Mouse (Mus musculus): ENCODE results near the gene Adamtsl1. TPM values are rescaled to one million over a fixed set of nuclear protein-coding genes. Genes with fewer than 3 reads are reported as not detected.

Gene Adamtsl1
- total RNA-seq, 2 experiments from 2014 or later, result 12.0 to 14.3 TPM

DNA sequence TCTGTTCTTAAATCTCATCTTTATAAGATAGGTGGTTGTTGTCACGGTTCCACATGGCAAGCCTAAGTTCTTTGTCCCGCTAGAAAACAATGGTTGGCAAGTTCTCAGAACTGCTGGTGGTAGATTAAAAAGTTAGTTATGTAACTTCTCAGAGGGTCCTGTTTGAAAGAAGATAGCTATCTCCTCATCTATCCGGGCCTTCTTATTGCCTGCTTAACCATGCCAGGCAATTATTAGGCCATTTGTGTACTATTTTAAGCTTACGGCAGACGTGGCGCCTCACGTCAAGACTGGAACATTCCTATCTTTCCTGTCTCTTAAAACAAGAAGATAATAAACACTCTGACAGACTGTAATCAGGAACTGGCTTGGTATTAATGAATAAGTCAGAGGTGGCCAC is 115.4 kb downstream of the Adamtsl1 start:
- intact Hi-C loops (cut with DNase I; ENCODE audit: low total_unique reads), result no loop called here

DNA sequence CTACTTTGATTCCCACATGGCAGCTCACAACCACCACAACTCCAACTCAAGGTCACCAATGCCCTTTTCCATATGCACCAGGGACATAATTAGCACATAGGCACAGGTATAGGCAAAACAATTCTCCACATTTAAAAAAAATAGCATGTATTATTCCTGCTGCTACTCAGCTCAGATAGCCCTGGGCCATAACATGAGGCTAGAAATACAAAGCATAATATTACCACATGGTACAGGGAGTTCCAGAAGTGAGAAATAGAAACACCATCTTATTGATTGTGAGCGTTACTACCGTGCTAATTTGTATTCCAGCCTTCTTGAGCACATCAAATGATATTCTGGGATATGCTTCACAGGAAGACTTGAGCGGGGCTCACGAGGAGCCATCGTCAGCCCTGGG is 155.3 kb downstream of the Adamtsl1 start:
- intact Hi-C loops (cut with DNase I; ENCODE audit: low total_unique reads), result no loop called here
- no peak for DNase-seq

More for the DNA sequence above, 115.4 kb downstream of the Adamtsl1 start:
- DNase-seq, result no peak

DNA sequence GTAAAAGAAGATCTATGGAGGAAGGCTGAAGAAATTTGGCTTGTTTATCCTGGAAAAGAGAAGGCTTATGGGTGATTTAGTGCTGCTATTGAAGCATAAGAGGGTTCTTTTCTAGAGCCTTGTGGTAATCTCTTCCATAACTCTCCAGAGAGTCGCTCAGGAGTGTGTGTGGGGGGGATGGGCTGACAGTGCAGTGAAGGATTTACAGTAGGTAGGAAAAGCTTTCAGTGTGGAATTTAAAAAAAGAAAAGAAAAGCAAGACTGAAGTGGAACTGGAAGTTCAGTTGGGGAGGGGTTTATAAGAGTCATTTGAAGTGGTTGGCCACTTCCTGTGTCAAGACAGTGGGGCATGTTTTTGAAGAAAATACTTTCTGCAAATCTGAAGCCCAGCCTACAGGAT is 155.8 kb downstream of the Adamtsl1 start:
- DNase-seq, result no peak
- intact Hi-C loops (cut with DNase I; ENCODE audit: low total_unique reads), result no loop called here

DNA sequence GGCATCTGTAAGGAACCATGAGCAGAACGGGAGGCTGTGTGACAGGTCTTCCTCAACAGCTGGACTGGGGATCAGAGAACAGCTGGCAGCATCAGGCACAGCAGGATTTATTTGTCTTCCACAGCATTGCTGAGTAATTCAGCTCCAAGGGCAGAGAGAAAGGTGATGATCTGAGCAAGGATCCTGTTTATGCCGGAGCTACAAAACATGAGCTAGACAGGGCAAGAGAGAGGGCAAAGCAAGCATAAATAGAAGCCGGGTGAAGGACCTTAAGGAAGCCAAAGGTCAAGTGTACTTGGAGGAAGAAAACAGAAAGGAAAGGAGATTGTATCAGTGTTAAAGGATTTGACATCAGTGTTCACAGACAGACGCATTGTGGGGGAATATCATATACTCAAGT is 158.3 kb downstream of the Adamtsl1 start:
- no peak for DNase-seq
- intact Hi-C loops (cut with DNase I; ENCODE audit: low total_unique reads), result no loop called here

DNA sequence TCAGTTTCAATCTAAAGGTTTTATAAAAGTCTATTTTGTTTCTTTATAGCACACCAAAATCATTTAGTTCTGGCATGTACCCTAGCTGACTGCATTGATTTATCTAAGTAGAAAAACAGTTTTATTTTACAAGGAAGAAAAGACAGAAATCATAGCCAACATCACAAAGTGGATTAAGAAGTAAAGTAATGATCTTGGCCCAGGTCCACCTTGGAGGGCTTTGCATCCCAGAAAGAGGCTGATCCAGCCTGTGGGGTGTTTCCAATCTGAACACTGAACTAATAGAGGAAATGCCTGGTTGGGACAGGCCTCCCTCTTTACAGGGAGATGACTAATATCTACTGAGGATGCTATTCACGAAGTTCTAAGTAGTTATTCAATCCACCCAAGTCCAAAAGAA is 163.6 kb downstream of the Adamtsl1 start:
- intact Hi-C loops (cut with DNase I; ENCODE audit: low total_unique reads), result no loop called here
- DNase-seq, result peak; percentile 11

DNA sequence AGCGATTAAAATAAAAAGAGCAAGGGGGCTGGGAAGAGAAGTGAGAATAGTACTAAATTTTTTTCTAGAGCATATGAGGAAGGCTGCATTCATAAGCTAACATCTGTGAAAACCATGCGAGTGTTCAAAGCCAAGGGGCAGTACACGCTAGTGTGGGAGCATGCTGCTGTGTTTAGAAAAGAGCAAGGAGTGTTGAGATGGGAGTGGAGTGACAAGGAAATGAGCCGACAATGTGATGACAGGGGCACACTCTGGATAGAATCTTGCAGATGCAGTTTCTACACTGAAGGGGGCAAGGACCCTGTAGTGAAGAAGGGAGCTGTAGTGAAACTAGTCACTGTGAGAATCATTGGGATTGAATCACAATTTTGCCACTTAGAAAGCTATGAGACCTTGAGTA is 172.2 kb downstream of the Adamtsl1 start:
- no peak for DNase-seq

DNA sequence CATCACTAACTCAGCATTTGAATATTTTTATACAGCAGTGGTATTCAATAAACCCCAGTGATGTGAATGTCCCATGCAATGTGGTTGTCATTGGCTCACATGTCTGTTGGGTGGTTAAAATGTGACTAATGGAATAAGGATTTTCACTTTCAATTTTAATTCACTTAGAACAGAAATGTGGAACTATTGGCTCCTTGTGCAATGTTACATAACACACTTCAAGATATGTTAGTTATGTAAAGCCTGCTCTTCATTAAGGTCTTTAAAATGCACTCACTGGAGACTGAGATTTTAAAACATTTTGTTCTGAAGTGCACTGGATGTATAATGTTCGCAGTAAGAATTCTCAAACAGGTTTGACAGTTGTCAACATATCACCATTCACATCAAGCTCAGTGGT is 181.3 kb downstream of the Adamtsl1 start:
- intact Hi-C loops (cut with DNase I; ENCODE audit: low total_unique reads), result no loop called here
- no peak for DNase-seq

More for the DNA sequence above, 172.2 kb downstream of the Adamtsl1 start:
- intact Hi-C loops (cut with DNase I; ENCODE audit: low total_unique reads), result no loop called here

DNA sequence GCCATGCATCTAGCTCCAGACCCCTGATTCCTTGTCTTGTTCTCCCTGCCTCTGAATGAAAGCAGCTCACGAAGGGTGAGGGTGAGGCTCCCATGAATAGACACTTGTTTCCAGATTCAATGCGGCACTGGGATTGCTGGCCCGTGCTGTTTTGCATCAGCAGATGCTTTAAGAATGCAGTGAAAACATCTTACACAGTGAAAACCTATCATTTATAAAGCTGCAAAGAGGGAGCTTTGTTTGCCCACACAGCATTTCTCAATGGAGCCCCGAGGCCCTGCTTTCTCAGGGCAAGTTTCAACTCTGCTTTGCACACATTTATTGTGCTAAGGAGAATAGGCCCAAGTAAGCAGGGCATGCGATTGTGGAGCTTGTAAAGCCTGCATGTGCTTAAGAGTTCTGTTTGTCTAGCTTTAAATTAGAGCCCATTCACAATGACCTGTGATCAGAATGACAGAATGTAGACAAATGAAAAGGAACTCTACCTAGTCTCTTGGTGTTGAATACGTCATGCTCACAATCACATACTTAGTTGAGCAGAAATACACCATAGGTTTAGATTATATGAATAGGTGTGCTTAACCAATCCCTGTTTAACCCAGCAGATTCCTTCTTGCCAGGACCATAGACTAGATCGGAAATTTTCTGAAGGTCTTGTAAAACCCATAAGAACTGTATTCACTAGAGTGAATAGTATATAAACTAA is 193.5 kb downstream of the Adamtsl1 start:
- no peak for DNase-seq
- intact Hi-C loops (cut with DNase I; ENCODE audit: low total_unique reads), result no loop called here

DNA sequence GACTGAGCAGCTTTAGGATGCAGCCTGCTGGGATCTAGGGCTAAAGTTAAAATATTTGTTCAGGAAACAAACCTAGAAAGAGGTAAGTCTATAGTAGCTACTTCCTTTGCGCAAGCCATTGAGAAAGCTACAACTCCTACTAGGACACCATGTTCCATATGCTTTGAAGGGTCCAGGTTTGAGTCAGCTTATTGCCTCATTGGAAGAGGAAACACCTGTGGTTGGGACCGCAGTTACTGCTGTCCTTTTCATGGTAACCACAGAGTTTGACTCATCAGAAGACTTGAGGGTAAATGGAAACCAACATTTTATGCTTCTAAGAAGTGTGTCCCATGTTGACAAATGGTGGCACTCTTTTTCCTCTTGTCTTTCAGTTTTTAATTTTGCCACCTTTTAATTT is 195.7 kb downstream of the Adamtsl1 start:
- DNase-seq, result no peak
- intact Hi-C loops (cut with DNase I; ENCODE audit: low total_unique reads), result no loop called here

DNA sequence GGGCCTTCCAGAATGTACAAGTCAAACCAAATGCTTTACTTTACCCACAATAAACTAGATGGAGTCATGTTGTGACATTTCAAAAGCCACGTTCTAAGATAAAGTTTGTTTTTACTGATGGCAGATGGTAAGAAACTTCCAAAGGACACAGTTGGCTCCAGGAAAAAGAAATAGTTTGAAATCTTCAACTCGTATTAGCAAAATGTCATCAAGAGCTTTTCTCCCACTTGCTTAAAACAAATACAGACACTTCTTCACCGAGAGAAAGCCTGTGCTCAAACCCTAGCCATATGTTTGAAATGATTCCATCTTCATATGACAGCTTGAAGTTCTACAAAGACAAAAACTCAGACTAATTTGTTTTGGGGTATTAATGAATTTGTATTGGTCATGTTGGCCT is 211.0 kb downstream of the Adamtsl1 start:
- intact Hi-C loops (cut with DNase I; ENCODE audit: low total_unique reads), result no loop called here

DNA sequence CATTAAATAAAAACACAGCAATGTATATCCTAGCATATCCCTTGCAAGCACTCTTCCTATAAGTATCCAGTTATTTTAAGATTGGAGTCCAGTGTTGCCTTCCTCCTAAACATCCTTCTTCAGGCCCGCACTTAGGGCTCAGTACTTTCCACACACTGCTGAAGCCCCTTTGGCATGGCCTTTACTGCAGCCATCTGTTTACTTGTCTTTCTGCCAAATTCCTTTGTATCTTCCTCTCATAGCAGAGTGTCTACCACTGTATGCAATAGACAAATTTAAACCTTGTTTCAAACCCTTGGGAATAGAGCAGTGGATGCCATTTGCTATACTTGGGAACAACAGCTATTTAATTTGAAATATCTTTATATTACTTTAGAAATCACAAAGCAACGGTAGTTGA is 213.8 kb downstream of the Adamtsl1 start:
- DNase-seq, result no peak
- intact Hi-C loops (cut with DNase I; ENCODE audit: low total_unique reads), result no loop called here

More for the DNA sequence above, 211.0 kb downstream of the Adamtsl1 start:
- DNase-seq, result no peak

DNA sequence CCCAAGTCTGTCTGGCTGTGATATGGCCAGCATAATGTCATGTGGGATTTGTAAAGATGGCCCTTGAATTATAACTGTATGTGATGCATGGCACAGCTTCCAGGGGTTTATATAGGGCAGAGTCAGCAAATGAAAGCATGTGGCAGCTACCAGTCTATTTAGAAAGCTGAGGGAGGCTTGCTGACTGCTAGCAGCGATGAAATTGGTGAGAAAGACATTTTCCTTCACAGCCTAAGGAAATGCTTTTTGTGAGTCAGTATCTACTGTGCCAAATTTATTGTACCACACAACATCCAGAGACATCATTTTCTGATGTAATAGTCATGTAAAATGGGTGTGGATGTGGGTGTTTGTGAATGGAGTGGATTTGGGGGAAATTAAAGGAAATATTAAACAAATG is 214.4 kb downstream of the Adamtsl1 start:
- intact Hi-C loops (cut with DNase I; ENCODE audit: low total_unique reads), result no loop called here
- DNase-seq, result no peak

DNA sequence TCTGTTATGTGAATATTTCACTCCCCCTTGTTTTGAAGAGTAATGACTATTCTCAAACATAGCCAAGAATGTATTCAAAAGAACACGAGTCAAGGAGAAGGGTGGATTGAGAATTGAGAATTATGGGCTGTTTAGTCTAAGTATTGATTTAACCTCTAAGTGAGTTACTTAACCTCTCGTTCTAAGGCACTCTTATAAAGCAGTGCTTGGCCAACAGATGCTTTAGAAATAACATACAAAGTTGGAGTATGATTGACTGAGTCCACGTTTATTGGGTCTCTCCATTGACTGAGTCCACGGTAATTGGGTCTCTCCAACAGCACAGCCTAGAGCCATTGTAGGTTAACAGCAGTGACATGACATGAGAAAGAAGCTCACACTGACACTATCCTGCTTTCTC is 226.5 kb downstream of the Adamtsl1 start:
- intact Hi-C loops (cut with DNase I; ENCODE audit: low total_unique reads), result no loop called here
- DNase-seq, result no peak

DNA sequence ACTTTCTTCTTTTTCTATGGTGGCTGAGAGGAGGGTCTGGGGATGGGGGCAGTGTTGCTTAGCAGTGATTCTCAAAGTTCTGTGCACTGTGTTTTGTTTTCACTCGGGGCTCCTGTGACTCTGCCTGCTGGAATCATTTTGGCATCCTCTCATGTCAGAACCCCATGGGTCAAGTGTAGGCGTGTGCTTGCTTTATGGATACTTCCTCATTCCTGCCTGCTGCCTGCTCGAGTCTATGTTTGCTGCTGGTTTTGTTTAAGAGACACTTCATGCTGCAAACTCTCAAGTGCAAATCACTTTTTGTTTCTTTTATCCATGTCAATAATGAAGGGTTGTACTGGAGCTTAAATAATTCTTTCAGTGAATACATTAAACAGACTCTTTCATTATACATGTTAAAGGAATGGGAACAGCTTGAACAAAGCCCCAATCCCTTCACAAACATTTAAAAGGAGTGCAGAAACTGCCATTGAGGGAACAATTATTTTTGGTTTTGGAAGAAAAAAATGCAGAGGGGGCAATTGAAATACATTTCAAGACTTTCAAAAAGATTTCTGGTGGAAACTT is 227.9 kb downstream of the Adamtsl1 start:
- DNase-seq, result no peak
- intact Hi-C loops (cut with DNase I; ENCODE audit: low total_unique reads), result no loop called here

DNA sequence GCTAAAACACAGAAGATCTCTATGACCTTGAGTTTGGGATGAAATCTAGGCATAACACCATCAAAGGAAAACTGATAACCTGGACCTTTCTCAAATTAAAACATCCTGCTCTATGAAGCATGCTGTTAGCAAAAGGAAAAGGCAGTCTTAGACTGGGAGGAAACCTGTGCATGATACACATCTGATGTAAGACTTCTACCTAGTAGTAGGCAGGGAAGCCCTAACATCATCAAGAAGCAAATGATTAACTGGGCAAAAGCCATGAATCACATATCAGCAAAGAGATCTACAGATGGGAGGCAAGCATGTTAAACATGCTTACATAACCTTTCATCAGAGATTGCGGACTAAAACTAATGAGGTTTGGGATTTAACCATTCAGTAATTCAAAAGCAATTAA is 229.5 kb downstream of the Adamtsl1 start:
- intact Hi-C loops (cut with DNase I; ENCODE audit: low total_unique reads), result no loop called here
- DNase-seq, result no peak

DNA sequence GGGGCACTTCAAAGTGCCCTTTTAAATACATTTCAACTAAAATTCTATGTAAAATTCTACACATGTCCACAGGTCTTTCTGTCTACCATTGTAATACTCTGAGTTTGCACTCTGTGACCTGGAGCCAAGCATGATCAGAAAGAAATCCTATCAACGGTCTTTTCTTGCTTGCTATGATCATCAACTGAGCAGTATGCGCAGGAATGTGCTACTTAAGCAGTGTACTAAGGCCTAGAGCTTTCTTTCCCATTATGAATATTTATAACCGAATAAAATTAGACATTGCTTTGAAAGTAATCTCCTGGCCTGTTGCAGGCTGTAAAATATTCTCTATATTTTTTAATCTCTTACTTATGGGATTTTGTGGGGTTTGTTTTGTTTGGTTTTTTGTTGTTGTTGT is 248.7 kb downstream of the Adamtsl1 start:
- DNase-seq, result no peak
- intact Hi-C loops (cut with DNase I; ENCODE audit: low total_unique reads), result no loop called here

DNA sequence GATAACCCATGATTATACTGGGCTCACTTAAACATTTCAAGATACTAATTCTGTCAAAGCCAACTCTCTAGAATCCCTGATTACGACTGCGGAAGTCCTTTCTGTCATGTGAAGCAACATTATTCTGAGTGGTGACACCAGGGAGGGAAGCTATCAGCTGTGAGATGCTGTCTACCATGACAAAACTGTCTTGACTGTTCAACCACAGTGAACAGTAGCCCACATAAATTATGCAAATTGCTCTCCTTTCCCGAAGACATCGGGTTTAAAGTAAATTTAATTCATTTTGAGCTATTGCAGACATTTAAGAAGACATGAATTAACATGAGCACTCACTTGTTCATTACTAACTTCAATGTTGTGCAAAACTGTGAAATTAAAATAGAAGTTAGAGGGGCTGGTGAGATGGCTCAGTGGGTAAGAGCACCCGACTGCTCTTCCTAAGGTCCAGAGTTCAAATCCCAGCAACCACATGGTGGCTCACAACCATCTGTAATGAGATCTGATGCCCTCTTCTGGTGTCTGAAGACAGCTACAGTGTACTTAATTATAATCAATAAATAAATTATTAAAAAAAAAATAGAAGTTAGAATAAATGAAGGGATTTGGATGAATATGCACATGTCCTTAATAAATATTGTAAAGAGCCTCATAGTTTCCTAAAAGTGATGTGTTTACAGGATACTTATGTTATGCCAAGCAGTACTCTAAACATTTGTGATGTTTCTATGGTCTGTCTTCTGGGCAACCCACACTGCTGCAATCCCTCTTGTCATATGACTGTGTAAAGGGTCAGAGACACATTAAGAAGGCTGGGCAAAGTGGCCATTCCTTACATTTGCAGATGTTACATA is 249.4 kb downstream of the Adamtsl1 start:
- intact Hi-C loops (cut with DNase I; ENCODE audit: low total_unique reads), result no loop called here
- no peak for DNase-seq

DNA sequence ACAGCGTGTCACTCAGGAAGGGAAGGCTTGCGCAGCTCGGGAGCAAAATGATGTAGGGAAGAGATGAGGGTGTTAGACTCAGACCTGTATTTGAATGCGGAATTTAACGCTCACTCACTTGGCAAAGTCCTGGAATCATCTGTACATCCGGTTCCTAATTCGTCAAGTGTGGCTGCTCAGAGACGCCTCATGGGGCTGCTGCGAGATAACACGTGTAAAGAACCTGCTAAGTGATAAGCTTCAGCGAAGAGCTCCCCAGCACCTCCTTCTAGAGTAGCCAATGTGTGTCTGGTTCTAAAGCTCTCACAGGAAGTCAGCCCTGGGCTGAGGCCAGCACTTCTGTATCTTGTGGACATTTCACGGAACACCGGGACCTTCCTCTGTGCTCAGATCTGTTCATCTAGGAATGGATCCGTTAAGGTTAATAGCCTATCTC is 250.1 kb downstream of the Adamtsl1 start:
- intact Hi-C loops (cut with DNase I; ENCODE audit: low total_unique reads), result no loop called here
- no peak for DNase-seq

DNA sequence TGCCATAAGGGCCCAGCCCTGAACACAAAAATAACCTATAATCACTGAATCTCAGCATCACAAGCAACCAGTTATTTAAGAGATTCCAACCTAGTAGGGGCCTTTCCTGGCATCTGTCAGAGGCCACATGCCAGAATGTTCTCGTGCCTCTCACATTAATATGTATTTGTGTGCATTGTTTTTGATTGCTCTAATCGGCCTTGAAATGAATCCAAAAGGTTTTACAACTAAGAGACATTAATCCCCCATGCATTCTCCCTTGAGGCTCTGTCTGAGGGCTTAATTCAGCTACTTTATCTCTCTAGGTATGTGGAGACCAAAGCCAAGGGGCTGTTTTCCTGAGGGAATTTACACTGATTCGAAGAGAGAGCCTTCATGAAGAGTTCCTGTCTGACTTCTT is 250.5 kb downstream of the Adamtsl1 start:
- DNase-seq, result no peak
- intact Hi-C loops (cut with DNase I; ENCODE audit: low total_unique reads), result no loop called here

DNA sequence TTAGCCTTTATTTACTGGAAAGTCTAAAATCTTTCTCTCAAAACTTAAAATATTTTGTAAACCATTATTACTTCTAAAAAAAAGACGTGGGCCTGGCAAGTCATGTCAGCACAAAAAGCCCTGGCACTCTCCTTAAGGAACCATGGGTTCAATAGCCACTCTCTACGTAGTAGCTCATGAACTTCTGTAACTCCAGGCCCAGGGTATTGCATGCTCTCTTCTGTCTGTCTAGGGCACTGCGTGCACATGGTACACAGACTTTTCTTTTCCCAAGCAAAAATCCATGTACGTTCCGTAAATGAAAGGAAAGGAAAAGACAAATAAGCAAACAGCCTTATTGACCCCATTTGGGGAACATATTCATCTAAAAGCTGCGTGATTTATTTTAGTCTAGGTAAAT is 253.7 kb downstream of the Adamtsl1 start:
- intact Hi-C loops (cut with DNase I; ENCODE audit: low total_unique reads), result no loop called here
- DNase-seq, result no peak

DNA sequence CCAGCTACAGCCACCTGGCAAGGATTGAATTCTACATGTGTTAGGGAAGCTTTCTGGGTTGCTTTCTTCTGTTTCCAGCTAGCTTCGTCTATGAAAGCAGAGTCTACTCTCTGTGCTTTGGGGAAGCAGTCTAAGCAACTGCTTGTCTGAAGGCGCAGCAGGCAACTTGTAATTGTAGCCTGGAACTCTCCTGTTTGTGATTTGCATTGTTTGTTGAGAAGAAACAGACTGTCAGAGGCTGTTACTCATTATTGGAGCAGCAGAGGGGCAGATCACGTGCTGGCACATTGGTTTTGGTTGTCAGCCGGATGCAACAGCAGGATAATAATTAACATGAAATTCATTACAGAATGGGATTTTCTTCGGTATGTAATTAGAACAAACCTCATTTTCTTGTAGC is 254.1 kb downstream of the Adamtsl1 start:
- intact Hi-C loops (cut with DNase I; ENCODE audit: low total_unique reads), result no loop called here
- DNase-seq, result no peak
